14 mouse cellular contexts compared by ENCODE assay signal in the genomic region with DNA sequence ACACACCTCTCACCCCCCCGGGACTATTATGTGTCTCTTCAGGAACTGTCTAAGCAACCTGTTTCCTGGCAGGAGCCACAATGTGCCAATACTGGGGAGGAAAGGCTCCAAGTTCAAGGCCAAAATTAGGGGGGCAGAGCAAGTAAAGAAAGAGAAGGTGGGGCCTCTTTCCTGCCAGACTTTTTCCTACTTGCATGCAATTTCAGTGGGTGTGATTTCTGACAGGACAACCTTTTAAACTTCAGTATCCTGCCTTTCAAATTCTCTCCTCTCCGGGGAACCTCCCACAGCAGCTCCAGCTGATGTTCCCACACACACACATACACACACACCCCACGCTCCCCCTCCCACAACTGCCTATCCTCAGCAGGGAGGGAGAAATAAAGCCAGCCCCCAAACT.
DNase-seq lines count a peak whose midpoint lies in the region; ATAC-seq and TF ChIP-seq lines count a peak whose summit lies in the region.
"Had no signal": no experiment of that assay in that cellular context is flagged by ENCODE, and none has a peak within 500 bp of the region (broad histone marks: within the 10 kb centered on the region; RNA-seq: fewer than 3 reads in every experiment).

No protein-coding gene starts in this region.

- H3K27ac ChIP-seq in forebrain, embryonic 11.5 days (ENCODE audit: low read depth, low read length): no peak overlapping the region
- H3K27ac ChIP-seq in forebrain, embryonic 12.5 days: no peak overlapping the region
- peak overlapping the region; percentile 69 for H3K27ac ChIP-seq in stomach, postnatal 0 days (replicated peaks)
- H3K27ac ChIP-seq: embryonic facial prominence, embryonic 12.5 days had no signal

- no peaks in the 10 kb centered on the region for H3K9me3 ChIP-seq in forebrain, embryonic 11.5 days (ENCODE audit: control insufficient read depth, low read length)
- H3K9me3 ChIP-seq in forebrain, embryonic 12.5 days: no peaks in the 10 kb centered on the region
- no peaks in the 10 kb centered on the region for H3K9me3 ChIP-seq in stomach, postnatal 0 days (ENCODE audit: control insufficient read depth, low read length)
- H3K9me3 ChIP-seq: embryonic facial prominence, embryonic 12.5 days had no signal

- DNase-seq in forebrain, embryonic 11.5 days (ENCODE audit: low spot score): peak; percentile 46
- DNase-seq in testis, postnatal 14 days (ENCODE audit: low spot score): peak; percentile 20
- no peak for DNase-seq in testis, postnatal 10 days (ENCODE audit: low spot score)
- DNase-seq in kidney, adult 9 months: peak; percentile 67
- no peak for DNase-seq in stomach, postnatal 0 days (ENCODE audit: low spot score)
- no peak for DNase-seq in frontal cortex, postnatal 14 days (ENCODE audit: low spot score in 2 of 2)
- DNase-seq in right cerebral cortex, postnatal 4 days: no peak
- DNase-seq: gastrocnemius, postnatal 10 days; midbrain, embryonic 14.5 days; thymus, adult 2 months had no signal

- 85% methylated on average over 3 of the region's 3 CpGs for WGBS in forebrain, embryonic 11.5 days
- WGBS in forebrain, embryonic 12.5 days: 82% methylated on average over 3 of the region's 3 CpGs
- 51% methylated on average over 3 of the region's 3 CpGs for WGBS in stomach, postnatal 0 days

- no peak for ATAC-seq in forebrain, embryonic 11.5 days (replicated peaks; ENCODE audit: low FRiP score)
- no peak for ATAC-seq in forebrain, embryonic 12.5 days (ENCODE audit: low FRiP score)
- no peak; the same call in 1 of the 2 replicates for ATAC-seq in stomach, postnatal 0 days (ENCODE audit: low FRiP score, low TSS enrichment)
- ATAC-seq: Patski had no signal

- TF ChIP-seq CTCF in stomach, postnatal 0 days (IDR thresholded peaks at IDR 0.05; ENCODE audit: low read depth): no peak

- no peak overlapping the region for H3K9ac ChIP-seq in forebrain, embryonic 11.5 days (ENCODE audit: low read length)
- no peak overlapping the region for H3K9ac ChIP-seq in forebrain, embryonic 12.5 days
- H3K9ac ChIP-seq in stomach, postnatal 0 days (ENCODE audit: low read length): no peak overlapping the region
- H3K9ac ChIP-seq: embryonic facial prominence, embryonic 12.5 days had no signal

- no peak overlapping the region for H3K4me3 ChIP-seq in forebrain, embryonic 11.5 days (ENCODE audit: low read depth, low read length)
- no peak overlapping the region for H3K4me3 ChIP-seq in forebrain, embryonic 12.5 days (replicated peaks)
- no peak overlapping the region for H3K4me3 ChIP-seq in stomach, postnatal 0 days (ENCODE audit: low read depth, low read length)
- H3K4me3 ChIP-seq: embryonic facial prominence, embryonic 12.5 days had no signal

- H3K4me2 ChIP-seq in forebrain, embryonic 11.5 days (ENCODE audit: low read depth, low read length, severe bottlenecking): no peak overlapping the region
- H3K4me2 ChIP-seq in forebrain, embryonic 12.5 days: no peak overlapping the region
- H3K4me2 ChIP-seq in stomach, postnatal 0 days (replicated peaks; ENCODE audit: low read depth): no peak overlapping the region
- H3K4me2 ChIP-seq: embryonic facial prominence, embryonic 12.5 days; liver, embryonic 11.5 days had no signal

- H3K4me1 ChIP-seq in forebrain, embryonic 11.5 days (replicated peaks; ENCODE audit: control insufficient read depth, insufficient read depth, low read length): no peaks in the 10 kb centered on the region
- H3K4me1 ChIP-seq in forebrain, embryonic 12.5 days: peaks cover 11% of the 10 kb centered on the region; the same call in 1 of the 2 replicates
- H3K4me1 ChIP-seq in stomach, postnatal 0 days (replicated peaks; ENCODE audit: control insufficient read depth, insufficient read depth): no peaks in the 10 kb centered on the region

- no peak for TF ChIP-seq EP300 in stomach, postnatal 0 days (optimal IDR thresholded peaks at IDR 0.05)

- no peaks in the 10 kb centered on the region for H3K27me3 ChIP-seq in forebrain, embryonic 11.5 days (ENCODE audit: control insufficient read depth, insufficient read depth, low read length)
- no peaks in the 10 kb centered on the region for H3K27me3 ChIP-seq in forebrain, embryonic 12.5 days
- H3K27me3 ChIP-seq in stomach, postnatal 0 days (ENCODE audit: control insufficient read depth, insufficient read depth, low read length): no peaks in the 10 kb centered on the region
- H3K27me3 ChIP-seq: embryonic facial prominence, embryonic 12.5 days; Patski had no signal

- H3K36me3 ChIP-seq in forebrain, embryonic 11.5 days (ENCODE audit: control insufficient read depth, insufficient read depth, low read length): no peaks in the 10 kb centered on the region
- H3K36me3 ChIP-seq in forebrain, embryonic 12.5 days (replicated peaks): no peaks in the 10 kb centered on the region
- no peaks in the 10 kb centered on the region for H3K36me3 ChIP-seq in stomach, postnatal 0 days (ENCODE audit: control insufficient read depth, insufficient read depth, low read length)
- H3K36me3 ChIP-seq: embryonic facial prominence, embryonic 12.5 days had no signal

Comparison
In these comparisons a context has a peak if more than half of its experiments do, and no peak if none do; other contexts are left out.
1. DNase-seq: peak in forebrain, embryonic 11.5 days (single experiment), testis, postnatal 14 days (single experiment) and kidney, adult 9 months (single experiment); none in testis, postnatal 10 days (single experiment), stomach, postnatal 0 days (single experiment), frontal cortex, postnatal 14 days (0 of 2) and right cerebral cortex, postnatal 4 days (single experiment).